Mouse (Mus musculus) limb, embryonic 14.5 days (tissue): ENCODE results near the gene Uchl1. TPM values are rescaled to one million over a fixed set of nuclear protein-coding genes. Genes with fewer than 3 reads are reported as not detected.

ENCODE experiments used
- ATAC-seq: fragments of 200-750 bp; cut with Nextera tagmentation; 2 replicates; pipeline ENCODE4 v1.8.0; 2017; ENCODE audit warnings: low read depth, moderate number of reproducible peaks, moderate TSS enrichment; ENCODE audit not compliant: low FRiP score
- DNase-seq: peaks from one replicate; pipeline ENCODE4 v3.0.0-alpha.2; 2015; ENCODE audit warnings: low spot score
- H3K27ac ChIP-seq: fragments of 300-500 bp; sonication (generic); replicated peaks from 2 replicates; pipeline ENCODE4 v1.5.1; 2014; ENCODE audit warnings: low read depth, mild to moderate bottlenecking, low read length, moderate library complexity, mixed read lengths
- H3K27me3 ChIP-seq: fragments of 300-500 bp; sonication (generic); 2 replicates; pipeline ENCODE4 v1.6.1; 2014; ENCODE audit warnings: low read length, mixed read lengths; ENCODE audit not compliant: control insufficient read depth, insufficient read depth
- H3K36me3 ChIP-seq: fragments of 300-500 bp; sonication (generic); 2 replicates; pipeline ENCODE4 v1.6.1; 2014; ENCODE audit warnings: mild to moderate bottlenecking, low read length, moderate library complexity, mixed read lengths; ENCODE audit not compliant: control insufficient read depth, insufficient read depth
- H3K4me1 ChIP-seq: fragments of 300-500 bp; sonication (generic); 2 replicates; pipeline ENCODE4 v1.6.1; 2014; ENCODE audit warnings: antibody characterized with exemption, low read length, mixed read lengths; ENCODE audit not compliant: control insufficient read depth, insufficient read depth
- H3K4me2 ChIP-seq: fragments of 300-500 bp; sonication (generic); replicated peaks from 2 replicates; pipeline ENCODE4 v1.6.1; 2014; ENCODE audit warnings: low read depth, mild to moderate bottlenecking, low read length, moderate library complexity; ENCODE audit not compliant: severe bottlenecking
- H3K4me3 ChIP-seq: fragments of 300-500 bp; sonication (generic); replicated peaks from 2 replicates; pipeline ENCODE4 v1.5.1; 2014; ENCODE audit warnings: low read length
- H3K9ac ChIP-seq: fragments of 300-500 bp; sonication (generic); 2 replicates; pipeline ENCODE4 v1.6.1; 2014; ENCODE audit warnings: mild to moderate bottlenecking, low read depth, low read length, moderate library complexity; ENCODE audit not compliant: severe bottlenecking
- H3K9me3 ChIP-seq: fragments of 300-500 bp; sonication (generic); 2 replicates; pipeline ENCODE4 v1.6.1; 2016; ENCODE audit warnings: low read length; ENCODE audit not compliant: control insufficient read depth
- POLR2A ChIP-seq: fragments of 200-500 bp; IDR thresholded peaks from 2 replicates; pipeline ENCODE4 v1.8.0; 2012; ENCODE audit warnings: inconsistent platforms, mild to moderate bottlenecking, moderate library complexity, borderline replicate concordance; ENCODE audit not compliant: insufficient read depth, insufficient read length; ENCODE audit errors: extremely low read depth
- WGBS: fragments of 180-500 bp; shearing (Covaris S2); extraction: QIAGEN DNeasy Blood & Tissue Kit; methylation state at CpG from one replicate; pipeline ENCODE4 v1.1.7; 2014; 5-methylcytosine and 5-hydroxymethylcytosine counted together
- polyA plus RNA-seq, 2 experiments: library from polyadenylated mRNA; depleted of rRNA in 1 of 2; stranded (reverse) in 1 of 2; unstranded in 1 of 2; fragments of >200 nt; fragmentation: Nextera tagmentation in 1 of 2; extraction: Ambion mirVana in 1 of 2; gene quantifications; 2 replicates each; pipeline versions ENCODE4 v1.2.1 to v1.2.3; 2012 to 2014

Gene Uchl1
- polyA plus RNA-seq, 2 experiments, result 81.0 to 105 TPM

- ATAC-seq (no peak), DNase-seq (no peak)
- 68% methylated on average over 7 of the region's 7 CpGs for WGBS
These were observed 43.0 kb downstream of the Uchl1 start for GRCm38 (mm10) chr5:66718880-66719279.

GRCm38 (mm10) chr5:66720921-66721320 lies 45.0 kb downstream of the Uchl1 start:
- Histone ChIP-seq H3K9ac (no peak overlapping the region), H3K27ac (no peak overlapping the region), H3K4me3 (no peak overlapping the region), H3K36me3 (no peaks in the 10 kb centered on the region), H3K4me2 (no peak overlapping the region), H3K27me3 (no peaks in the 10 kb centered on the region), H3K9me3 (no peaks in the 10 kb centered on the region), H3K4me1 (peaks cover 8% of the 10 kb centered on the region)
- WGBS, result 14% methylated on average over 5 of the region's 5 CpGs
- ATAC-seq (no peak), DNase-seq (peak; percentile 49)
- no peak for TF ChIP-seq POLR2A

More at GRCm38 (mm10) chr5:66718880-66719279, 43.0 kb downstream of the Uchl1 start:
- Histone ChIP-seq H3K4me1 (peaks cover 8% of the 10 kb centered on the region), H3K36me3 (no peaks in the 10 kb centered on the region), H3K4me2 (no peak overlapping the region), H3K9ac (no peak overlapping the region), H3K27ac (no peak overlapping the region), H3K9me3 (no peaks in the 10 kb centered on the region), H3K27me3 (no peaks in the 10 kb centered on the region), H3K4me3 (no peak overlapping the region)
- no peak for TF ChIP-seq POLR2A

- Histone ChIP-seq H3K27ac (no peak overlapping the region), H3K9me3 (no peaks in the 10 kb centered on the region), H3K27me3 (no peaks in the 10 kb centered on the region), H3K4me2 (no peak overlapping the region), H3K4me1 (peaks cover 8% of the 10 kb centered on the region), H3K9ac (no peak overlapping the region), H3K36me3 (no peaks in the 10 kb centered on the region), H3K4me3 (no peak overlapping the region)
- DNase-seq (no peak), ATAC-seq (no peak)
- 65% methylated on average over 9 of the region's 9 CpGs for WGBS
- TF ChIP-seq POLR2A, result no peak
These were observed 46.7 kb downstream of the Uchl1 start for GRCm38 (mm10) chr5:66722586-66722985.

- WGBS, result 62% methylated on average over 4 of the region's 4 CpGs
- ATAC-seq, result no peak
- no peak overlapping the region for H3K27ac ChIP-seq
These were observed 47.1 kb downstream of the Uchl1 start for GRCm38 (mm10) chr5:66723037-66723436.

GRCm38 (mm10) chr5:66723626-66724025 lies 47.7 kb downstream of the Uchl1 start:
- no peak for ATAC-seq
- no peak overlapping the region for H3K27ac ChIP-seq
- TF ChIP-seq POLR2A, result no peak

More at GRCm38 (mm10) chr5:66723037-66723436, 47.1 kb downstream of the Uchl1 start:
- no peak for DNase-seq
- H3K9me3 ChIP-seq, result no peaks in the 10 kb centered on the region
- no peaks in the 10 kb centered on the region for H3K36me3 ChIP-seq
- no peak overlapping the region for H3K4me3 ChIP-seq
- no peak for TF ChIP-seq POLR2A
- H3K9ac ChIP-seq, result no peak overlapping the region
- no peaks in the 10 kb centered on the region for H3K27me3 ChIP-seq
- peaks cover 8% of the 10 kb centered on the region for H3K4me1 ChIP-seq
- H3K4me2 ChIP-seq, result no peak overlapping the region

DNA sequence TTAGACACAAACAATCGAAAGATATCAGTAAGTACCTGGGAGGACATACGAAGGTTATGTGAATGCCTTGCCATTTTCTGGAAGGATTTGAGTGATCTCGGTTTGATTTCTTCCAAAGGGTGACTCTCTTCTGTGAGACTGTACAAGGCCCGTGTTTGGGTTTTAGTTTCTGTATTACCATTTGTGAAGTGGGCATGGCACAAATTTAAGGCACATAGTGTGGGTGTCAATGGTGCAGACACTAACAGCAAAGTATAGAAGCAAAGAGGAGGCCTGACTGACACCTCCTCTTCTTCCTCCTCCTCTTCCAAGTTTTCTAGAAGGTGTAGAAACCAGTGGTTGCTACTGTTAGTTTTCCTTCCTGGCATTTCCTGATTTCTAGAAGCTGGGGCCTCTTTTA lies 53.4 kb downstream of the Uchl1 start:
- 94% methylated on average over 4 of the region's 4 CpGs for WGBS
- Histone ChIP-seq H3K4me1 (0 out of 2 replicates have a peak, but pooled peaks cover 3% of the 10 kb centered on the region), H3K36me3 (no peaks in the 10 kb centered on the region), H3K9ac (no peak overlapping the region), H3K27ac (no peak overlapping the region), H3K9me3 (no peaks in the 10 kb centered on the region), H3K4me3 (no peak overlapping the region), H3K4me2 (no peak overlapping the region), H3K27me3 (no peaks in the 10 kb centered on the region)
- DNase-seq (no peak), ATAC-seq (no peak)
- TF ChIP-seq POLR2A, result no peak

More at GRCm38 (mm10) chr5:66723626-66724025, 47.7 kb downstream of the Uchl1 start:
- Histone ChIP-seq H3K4me3 (no peak overlapping the region), H3K27me3 (no peaks in the 10 kb centered on the region), H3K36me3 (no peaks in the 10 kb centered on the region), H3K9me3 (no peaks in the 10 kb centered on the region), H3K4me1 (peaks cover 8% of the 10 kb centered on the region; the same call in 1 of the 2 replicates), H3K9ac (no peak overlapping the region), H3K4me2 (no peak overlapping the region)
- WGBS, result 83% methylated on average over 3 of the region's 3 CpGs
- DNase-seq, result no peak
